Mouse (Mus musculus) CH12.LX (cell line): ENCODE results near the gene Cyp2c23. TPM values are rescaled to one million over a fixed set of nuclear protein-coding genes. Genes with fewer than 3 reads are reported as not detected.

Source experiments
- DNase-seq: peaks from one replicate; pipeline ENCODE4 v3.0.0-alpha.2; 2013; ENCODE audit errors: extremely low read depth
- H3K27ac ChIP-seq: 2 replicates; pipeline ENCODE4 v1.5.1; 2012; ENCODE audit warnings: low read depth, mild to moderate bottlenecking, control low read depth, moderate library complexity; ENCODE audit not compliant: insufficient read depth
- H3K27me3 ChIP-seq: replicated peaks from 2 replicates; pipeline ENCODE3; 2012; ENCODE audit warnings: inconsistent platforms
- H3K36me3 ChIP-seq, 2 experiments: replicated peaks in 1 of 2; 2 replicates each; pipeline versions ENCODE3 to v1.6.1; 2012; ENCODE audit warnings: inconsistent platforms in 1 of 2, low read length in 1 of 2, mild to moderate bottlenecking in 1 of 2, mixed read lengths in 1 of 2, moderate library complexity in 1 of 2; ENCODE audit not compliant: control insufficient read depth in 1 of 2, insufficient read depth in 1 of 2
- H3K4me1 ChIP-seq, 2 experiments: 2 replicates each; pipeline ENCODE4 v1.6.1; 2012; ENCODE audit warnings: inconsistent platforms in 1 of 2, moderate library complexity in 1 of 2; ENCODE audit not compliant: insufficient read depth in 2 of 2, control insufficient read depth in 1 of 2
- H3K4me2 ChIP-seq: 2 replicates; pipeline ENCODE4 v1.6.1; 2012; ENCODE audit warnings: low read depth, mild to moderate bottlenecking, control low read depth; ENCODE audit not compliant: poor library complexity, insufficient read depth, severe bottlenecking
- H3K4me3 ChIP-seq, 3 experiments: fragments of 150-350 bp in 1 of 3; sonication (generic) in 1 of 3; replicated peaks in 1 of 3; 2 replicates each; pipeline versions ENCODE3 to v1.5.1; 2011 to 2012; ENCODE audit warnings: low read depth in 2 of 3, low read length in 2 of 3, mild to moderate bottlenecking in 2 of 3, moderate library complexity in 2 of 3, control low read depth in 1 of 3, improper control_type of control experiment in 1 of 3, inconsistent platforms in 1 of 3, mixed read lengths in 1 of 3; ENCODE audit not compliant: poor library complexity in 1 of 3
- H3K79me2 ChIP-seq: replicated peaks from 2 replicates; pipeline ENCODE4 v1.6.1; 2012; ENCODE audit warnings: mild to moderate bottlenecking, moderate library complexity; ENCODE audit not compliant: control insufficient read depth, poor library complexity, insufficient read depth, severe bottlenecking; ENCODE audit errors: extremely low read depth
- H3K9ac ChIP-seq: 2 replicates; pipeline ENCODE4 v1.6.1; 2012; ENCODE audit warnings: low read depth, mild to moderate bottlenecking, control low read depth, moderate library complexity; ENCODE audit not compliant: insufficient read depth
- H3K9me3 ChIP-seq: replicated peaks from 2 replicates; pipeline ENCODE3; 2012; ENCODE audit warnings: low read length, inconsistent platforms, mixed read lengths
- E2F4 ChIP-seq: IDR thresholded peaks from 2 replicates; pipeline ENCODE4 v1.6.1; 2011; ENCODE audit warnings: low read depth, low read length, improper control_type of control experiment; ENCODE audit not compliant: insufficient replicate concordance
- EP300 ChIP-seq: IDR thresholded peaks from 2 replicates; pipeline ENCODE4 v1.6.1; 2011; ENCODE audit warnings: low read length, improper control_type of control experiment
- JUN ChIP-seq: IDR thresholded peaks from 2 replicates; pipeline ENCODE4 v1.6.1; 2011; ENCODE audit warnings: low read depth, mild to moderate bottlenecking, low read length, improper control_type of control experiment, moderate library complexity; ENCODE audit not compliant: insufficient read depth
- JUND ChIP-seq: conservative IDR thresholded peaks from 2 replicates; pipeline ENCODE4 v1.6.1; 2011; ENCODE audit warnings: low read depth, low read length, improper control_type of control experiment
- MAX ChIP-seq: IDR thresholded peaks from 2 replicates; pipeline ENCODE4 v1.6.1; 2011; ENCODE audit warnings: low read length, improper control_type of control experiment
- MEF2A ChIP-seq: IDR thresholded peaks from 2 replicates; pipeline ENCODE4 v1.6.1; 2014; ENCODE audit warnings: low read depth, mild to moderate bottlenecking, inconsistent platforms, low read length, improper control_type of control experiment, borderline replicate concordance
- NRF1 ChIP-seq: IDR thresholded peaks from 2 replicates; pipeline ENCODE4 v1.6.1; 2014; ENCODE audit warnings: low read depth, mild to moderate bottlenecking, inconsistent platforms, low read length, improper control_type of control experiment, moderate library complexity
- PAX5 ChIP-seq: IDR thresholded peaks from 2 replicates; pipeline ENCODE4 v1.6.1; 2012; ENCODE audit warnings: low read length, inconsistent platforms, mixed read lengths
- RAD21 ChIP-seq: IDR thresholded peaks from 2 replicates; pipeline ENCODE4 v1.6.1; 2011; ENCODE audit warnings: low read depth, mild to moderate bottlenecking, low read length, improper control_type of control experiment, moderate library complexity
- SIN3A ChIP-seq: IDR thresholded peaks from 2 replicates; pipeline ENCODE4 v1.6.1; 2012; ENCODE audit warnings: low read length, improper control_type of control experiment, inconsistent platforms
- SMC3 ChIP-seq: IDR thresholded peaks from 2 replicates; pipeline ENCODE4 v1.6.1; 2011; ENCODE audit warnings: low read depth, low read length, improper control_type of control experiment
- UBTF ChIP-seq: IDR thresholded peaks from 2 replicates; pipeline ENCODE4 v1.6.1; 2012; ENCODE audit warnings: low read depth, mild to moderate bottlenecking, inconsistent platforms, low read length, improper control_type of control experiment, moderate library complexity
- USF2 ChIP-seq: conservative IDR thresholded peaks from 2 replicates; pipeline ENCODE4 v1.6.1; 2011; ENCODE audit warnings: low read depth, low read length, improper control_type of control experiment
- ZC3H11A ChIP-seq: IDR thresholded peaks from 2 replicates; pipeline ENCODE4 v1.6.1; 2012; ENCODE audit warnings: low read depth, mild to moderate bottlenecking, inconsistent platforms, low read length, improper control_type of control experiment
- ZKSCAN1 ChIP-seq: IDR thresholded peaks from 2 replicates; pipeline ENCODE4 v1.6.1; 2012; ENCODE audit warnings: low read depth, inconsistent platforms, low read length, improper control_type of control experiment, borderline replicate concordance
- ZMIZ1 ChIP-seq: IDR thresholded peaks from 2 replicates; pipeline ENCODE4 v1.6.1; 2012; ENCODE audit warnings: low read depth, mild to moderate bottlenecking, inconsistent platforms, low read length, improper control_type of control experiment
- dilution Hi-C: fragments of 300-500 bp; cut with MboI; formaldehyde crosslinking; loops from 2 replicates; pipeline ENCODE4 v1.14.3; 2020; ENCODE audit warnings: low sequenced_read_pairs; ENCODE audit not compliant: extremely low pct_unique_long_range_greater_than_20kb, extremely low pct_ligation_motif_present
- in situ Hi-C: fragments of 300-500 bp; cut with MboI; formaldehyde crosslinking; loops from 3 replicates; pipeline ENCODE4 v1.14.3; 2019; ENCODE audit warnings: low sequenced_read_pairs, low pct_ligation_motif_present, low pct_unique_long_range_greater_than_20kb, mixed read lengths
- polyA plus RNA-seq: library from polyadenylated mRNA; unstranded; fragments of >175 nt; gene quantifications from 2 replicates; pipeline ENCODE4 v1.2.1, GENCODE M21; 2012; ENCODE audit warnings: low read depth; ENCODE audit not compliant: insufficient read length
- total RNA-seq, 2 experiments: library from RNA; depleted of rRNA; stranded (reverse); fragments of 300-350 nt in 1 of 2; fragments of >200 nt in 1 of 2; gene quantifications; 2 replicates each; pipeline ENCODE4 v1.2.3; 2012 to 2014

The Cyp2c23 gene
- total and polyA plus RNA-seq, 3 experiments = 0.11 to 0.13 TPM; not detected in 1

DNA sequence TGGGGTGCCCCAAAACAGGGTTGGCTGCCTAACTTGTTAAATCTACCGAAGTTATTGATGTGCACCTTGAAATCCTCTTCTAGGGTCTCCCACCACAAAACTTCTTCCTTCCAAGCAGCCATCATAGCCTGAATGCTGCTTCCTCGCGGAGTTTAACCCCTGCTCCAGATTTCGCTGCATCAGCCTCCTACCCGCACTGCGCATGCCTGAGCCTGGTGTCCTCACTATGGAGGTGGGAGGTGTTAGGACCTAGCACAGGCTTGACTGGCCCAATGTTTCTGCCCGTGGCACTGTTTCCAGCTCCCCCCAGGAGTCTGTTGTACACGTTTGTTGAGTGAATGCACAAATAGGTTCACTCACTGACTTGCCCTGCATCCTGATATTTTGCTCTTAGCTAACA lies 38.6 kb downstream of the Cyp2c23 start:
- H3K9ac ChIP-seq = no peak overlapping the region
- TF ChIP-seq NRF1 (0 out of 2 replicates have a peak, but pooled peaks have one; percentile 45), MAX (no peak), UBTF (no peak), PAX5 (no peak), E2F4 (no peak)
- peaks cover 6 to 8% of the 10 kb centered on the region in 2 experiments; a peak in 3 of 4 replicates for H3K4me1 ChIP-seq
- no peaks in the 10 kb centered on the region for H3K27me3 ChIP-seq
- H3K79me2 ChIP-seq = no peaks in the 10 kb centered on the region
- H3K4me3 ChIP-seq = no peak overlapping the region
- in situ Hi-C loops = no loop called here
- H3K9me3 ChIP-seq = no peaks in the 10 kb centered on the region
- no peak for DNase-seq
- no peak overlapping the region for H3K27ac ChIP-seq
- dilution Hi-C loops = no loop called here
- no peak overlapping the region for H3K4me2 ChIP-seq
- no peaks in the 10 kb centered on the region for H3K36me3 ChIP-seq

DNA sequence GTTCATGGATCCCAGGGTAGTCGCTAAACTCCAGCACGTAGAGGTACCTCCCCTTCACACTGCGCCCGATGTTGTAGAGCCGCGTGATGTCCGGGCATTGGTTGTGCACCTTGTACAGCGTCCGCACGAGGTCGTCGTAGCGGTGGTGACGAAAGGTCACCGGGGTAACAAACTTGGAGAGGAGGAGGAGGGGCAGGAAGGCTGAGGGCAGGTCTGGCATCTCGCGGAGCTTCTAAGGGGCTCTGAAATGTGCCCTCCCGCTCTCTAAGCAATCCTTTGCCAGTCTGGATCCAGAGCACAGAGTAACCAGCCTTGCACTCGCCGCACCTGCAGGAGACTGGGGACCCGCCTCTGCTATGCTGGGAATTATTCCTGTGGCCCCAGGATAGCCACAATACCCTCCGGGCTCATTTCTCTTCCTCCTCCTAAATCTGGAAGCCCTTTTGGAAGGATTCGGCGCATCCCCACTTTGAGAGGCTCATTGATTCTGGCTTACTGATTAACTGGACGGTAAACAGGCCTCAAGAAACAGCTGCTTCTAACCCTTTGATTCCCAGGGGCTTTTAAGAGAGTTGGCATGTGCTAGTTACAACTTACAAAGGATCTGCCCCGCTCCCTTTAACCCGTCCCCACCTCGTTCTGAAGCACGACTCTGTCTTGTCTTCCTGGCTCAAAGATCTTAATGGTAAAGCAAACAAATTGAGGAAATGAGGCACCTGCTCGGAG lies 42.8 kb downstream of the Cyp2c23 start, which contains the start of gene Cpn1:
Gene Cpn1 (minus strand): TSS at position 488 of the 726 bp plus-strand sequence.
- no peaks in the 10 kb centered on the region for H3K79me2 ChIP-seq
- H3K4me1 ChIP-seq = no peaks in the 10 kb centered on the region; a peak in 1 of 4 replicates
- no peak within 1 kb of the TSS for H3K4me3 ChIP-seq
- no peak for TF ChIP-seq JUND
- TF ChIP-seq MEF2A = no peak
- no peak for TF ChIP-seq RAD21
- no peak for TF ChIP-seq UBTF
- TF ChIP-seq NRF1 = no peak
- no peak for TF ChIP-seq USF2
- TF ChIP-seq EP300 = no peak
- no peak for TF ChIP-seq SMC3
- TF ChIP-seq MAX = no peak
- no peak for TF ChIP-seq ZC3H11A
- TF ChIP-seq ZKSCAN1 = no peak
- no peak for TF ChIP-seq JUN
- no peak for TF ChIP-seq SIN3A
- no peak for TF ChIP-seq ZMIZ1
- H3K36me3 ChIP-seq = no peaks in the 10 kb centered on the region
- dilution Hi-C loops (no loop called here), in situ Hi-C loops (no loop called here)
- no peak within 1 kb of the TSS for H3K4me2 ChIP-seq
- no peak within 1 kb of the TSS for H3K27ac ChIP-seq
- H3K27me3 ChIP-seq = peaks cover 1% of the 10 kb centered on the region
- H3K9ac ChIP-seq = no peak within 1 kb of the TSS
- no peak for DNase-seq
- H3K9me3 ChIP-seq = no peaks in the 10 kb centered on the region
